Mouse (Mus musculus): ENCODE measurements at regions not wholly inside any gene's neighbourhood (a gene's known extent, or its start where the extent isn't known, plus 50 kb on each side); places are given as distances from the start of the nearest gene placed in this dataset.

DNA sequence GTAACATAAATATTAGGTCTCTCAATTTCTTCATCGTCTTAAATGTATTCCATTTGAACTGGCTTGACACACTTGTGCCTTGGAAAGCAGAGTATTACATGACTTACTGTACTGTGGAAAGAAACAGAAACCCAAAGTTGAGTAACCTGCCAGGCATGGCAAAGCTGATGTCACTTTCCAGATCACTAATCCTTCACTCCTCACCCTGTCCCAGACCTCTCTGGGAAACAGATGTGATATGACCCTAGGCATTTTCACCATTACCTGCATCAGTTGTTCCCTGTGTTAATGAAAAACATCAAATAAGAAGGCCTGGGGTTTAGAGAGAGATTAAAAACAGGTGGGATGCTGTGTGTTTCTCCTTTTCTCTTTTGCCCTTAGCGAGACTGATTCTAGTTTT is 161.4 kb upstream of the Gm10192 start:
- no peak for TF ChIP-seq CTCF (IDR thresholded peaks at IDR 0.05; ENCODE audit: low read depth, low read length)
- TF ChIP-seq POLR2A (IDR thresholded peaks at IDR 0.05; ENCODE audit: extremely low read depth, insufficient read depth, low read length), result no peak
